Mouse (Mus musculus) midbrain, embryonic 16.5 days (tissue): Measurements from ENCODE around the gene Itgb7. TPM values are rescaled to one million over a fixed set of nuclear protein-coding genes. Genes with fewer than 3 reads are reported as not detected.

Experiments used
- ATAC-seq: fragments of 200-750 bp; cut with Nextera tagmentation; 2 replicates; pipeline ENCODE4 v1.8.0; 2017; ENCODE audit warnings: moderate TSS enrichment
- H3K27ac ChIP-seq: fragments of 300-500 bp; sonication (generic); 2 replicates; pipeline ENCODE4 v1.5.1; 2014; ENCODE audit warnings: mild to moderate bottlenecking, low read length, mixed read lengths
- H3K27me3 ChIP-seq: fragments of 300-500 bp; sonication (generic); 2 replicates; pipeline ENCODE4 v1.6.1; 2014; ENCODE audit warnings: low read depth, low read length, mixed read lengths; ENCODE audit not compliant: control insufficient read depth, insufficient read depth
- H3K36me3 ChIP-seq: fragments of 300-500 bp; sonication (generic); 2 replicates; pipeline ENCODE4 v1.6.1; 2014; ENCODE audit warnings: mild to moderate bottlenecking, low read length, moderate library complexity, mixed read lengths; ENCODE audit not compliant: control insufficient read depth, insufficient read depth
- H3K4me1 ChIP-seq: fragments of 300-500 bp; sonication (generic); 2 replicates; pipeline ENCODE4 v1.6.1; 2014; ENCODE audit warnings: mild to moderate bottlenecking, low read length, mixed read lengths; ENCODE audit not compliant: control insufficient read depth, insufficient read depth
- H3K4me2 ChIP-seq: fragments of 300-500 bp; sonication (generic); 2 replicates; pipeline ENCODE4 v1.6.1; 2014; ENCODE audit warnings: mild to moderate bottlenecking, low read length, mixed read lengths
- H3K4me3 ChIP-seq: fragments of 300-500 bp; sonication (generic); 2 replicates; pipeline ENCODE4 v1.5.1; 2014; ENCODE audit warnings: low read depth, mild to moderate bottlenecking, low read length, moderate library complexity, mixed read lengths
- H3K9ac ChIP-seq: fragments of 300-500 bp; sonication (generic); 2 replicates; pipeline ENCODE4 v1.6.1; 2014; ENCODE audit warnings: low read depth, low read length, mixed read lengths
- H3K9me3 ChIP-seq: fragments of 300-500 bp; sonication (generic); replicated peaks from 2 replicates; pipeline ENCODE4 v1.6.1; 2014; ENCODE audit warnings: mild to moderate bottlenecking, low read length, mixed read lengths; ENCODE audit not compliant: control insufficient read depth, poor library complexity, severe bottlenecking
- WGBS: fragments of 180-500 bp; shearing (Covaris S2); extraction: QIAGEN DNeasy Blood & Tissue Kit; methylation state at CpG from one replicate; pipeline ENCODE4 v1.1.7; 2014; 5-methylcytosine and 5-hydroxymethylcytosine counted together
- polyA plus RNA-seq: library from polyadenylated mRNA; unstranded; fragments of >200 nt; fragmentation: Nextera tagmentation; extraction: Ambion mirVana; gene quantifications from 2 replicates; pipeline ENCODE4 v1.2.1, GENCODE M21; 2015

The Itgb7 gene
- polyA plus RNA-seq, 1 experiment from 2014 or later, result 0.43 TPM

DNA sequence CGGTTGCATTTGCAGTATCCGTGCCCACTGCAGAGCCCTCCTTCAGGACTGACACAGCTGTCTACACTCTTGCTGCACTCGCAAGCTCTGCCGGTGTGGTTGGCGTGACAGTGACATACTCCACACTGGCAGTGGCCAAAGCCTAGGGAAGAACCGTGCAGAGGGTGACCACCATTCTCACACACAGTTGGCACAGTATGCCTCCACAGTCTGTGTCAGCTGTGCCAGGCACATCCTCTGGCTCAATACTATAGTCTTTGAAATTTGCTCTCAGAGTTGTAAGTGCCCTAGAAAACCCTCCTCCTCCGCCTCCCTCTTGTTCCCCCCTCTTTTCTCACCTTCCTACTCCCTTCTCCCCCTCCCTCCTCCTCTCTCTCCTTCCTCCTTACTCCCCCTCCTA, 14.4 kb downstream of the Itgb7 start:
- no peak overlapping the region for H3K9ac ChIP-seq
- 86% methylated on average over 7 of the region's 7 CpGs for WGBS
- H3K36me3 ChIP-seq, result peaks cover 15% of the 10 kb centered on the region
- no peak for ATAC-seq
- H3K4me2 ChIP-seq, result no peak overlapping the region
- H3K9me3 ChIP-seq, result no peaks in the 10 kb centered on the region
- no peak overlapping the region for H3K4me3 ChIP-seq
- no peaks in the 10 kb centered on the region for H3K4me1 ChIP-seq
- no peaks in the 10 kb centered on the region; the same call in 1 of the 2 replicates for H3K27me3 ChIP-seq
- no peak overlapping the region for H3K27ac ChIP-seq

DNA sequence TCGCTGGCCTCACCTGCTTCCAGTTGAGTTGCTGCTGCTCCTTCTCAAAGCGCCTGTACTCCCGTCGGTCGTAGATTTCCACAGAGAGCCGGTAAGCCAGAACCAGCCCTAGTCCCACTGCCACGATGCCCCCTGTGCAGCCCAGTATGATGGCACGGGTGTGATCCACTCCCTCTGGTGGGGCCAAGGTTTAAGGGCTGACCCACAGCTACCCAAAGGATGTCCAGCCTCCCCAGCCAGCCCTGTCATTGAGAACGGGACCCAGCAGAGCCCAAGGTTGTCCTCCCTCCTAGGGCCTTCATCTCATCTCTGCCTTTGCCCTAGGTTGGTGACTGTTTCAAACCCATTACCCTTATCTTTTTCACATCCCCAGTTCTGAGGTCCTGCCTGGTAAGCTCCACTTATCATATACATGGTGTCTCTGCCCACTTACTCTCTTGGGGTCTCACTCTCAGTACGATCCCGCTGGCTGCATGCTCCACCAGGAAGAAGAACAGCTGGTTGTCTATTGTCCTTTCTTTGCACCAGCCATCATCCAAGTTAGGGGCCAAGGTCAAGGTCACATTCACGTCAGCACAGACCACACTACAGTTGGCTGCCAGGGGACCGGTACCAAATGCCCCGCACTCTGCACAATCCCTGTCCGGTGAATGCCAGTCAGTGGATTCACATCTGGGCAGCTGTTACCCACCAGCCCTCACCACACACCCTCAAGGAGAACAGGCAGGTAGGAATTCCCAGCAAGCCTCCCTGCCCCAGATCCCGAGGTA, 15.1 kb downstream of the Itgb7 start:
- no peak overlapping the region for H3K4me2 ChIP-seq
- H3K9me3 ChIP-seq, result no peaks in the 10 kb centered on the region
- WGBS, result 84% methylated on average over 16 of the region's 16 CpGs
- 0 out of 2 replicates have a peak, but pooled peaks have one; percentile 51 for ATAC-seq
- H3K4me1 ChIP-seq, result no peaks in the 10 kb centered on the region
- no peak overlapping the region for H3K4me3 ChIP-seq
- H3K9ac ChIP-seq, result no peak overlapping the region
- H3K27me3 ChIP-seq, result no peaks in the 10 kb centered on the region
- no peak overlapping the region for H3K27ac ChIP-seq
- peaks cover 15% of the 10 kb centered on the region for H3K36me3 ChIP-seq

DNA sequence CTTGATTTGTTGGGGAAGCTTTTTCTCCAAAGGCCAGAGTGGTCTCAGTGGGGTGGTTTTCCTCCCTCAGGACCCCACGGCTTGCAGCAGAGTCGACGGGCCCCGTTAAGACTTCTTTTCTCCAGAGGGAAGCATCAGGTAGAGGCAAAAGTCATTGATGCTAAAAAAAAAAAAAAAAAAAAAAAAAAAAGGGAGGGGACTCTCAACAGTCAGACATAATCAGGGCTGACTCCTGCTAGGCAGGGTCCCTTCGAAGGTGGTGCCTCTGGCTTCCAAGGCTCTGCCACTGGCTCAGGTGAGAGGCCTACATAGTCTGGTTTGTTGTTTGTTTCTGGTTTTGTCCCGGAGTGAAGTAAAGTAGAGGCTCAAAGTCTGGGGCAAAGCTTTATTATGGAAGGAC, 16.1 kb downstream of the Itgb7 start:
- Histone ChIP-seq H3K36me3 (peaks cover 18% of the 10 kb centered on the region), H3K9ac (no peak overlapping the region), H3K27ac (no peak overlapping the region), H3K4me1 (no peaks in the 10 kb centered on the region), H3K4me2 (no peak overlapping the region), H3K27me3 (no peaks in the 10 kb centered on the region), H3K4me3 (no peak overlapping the region), H3K9me3 (no peaks in the 10 kb centered on the region)
- 71% methylated on average over 6 of the region's 6 CpGs for WGBS
- no peak for ATAC-seq

DNA sequence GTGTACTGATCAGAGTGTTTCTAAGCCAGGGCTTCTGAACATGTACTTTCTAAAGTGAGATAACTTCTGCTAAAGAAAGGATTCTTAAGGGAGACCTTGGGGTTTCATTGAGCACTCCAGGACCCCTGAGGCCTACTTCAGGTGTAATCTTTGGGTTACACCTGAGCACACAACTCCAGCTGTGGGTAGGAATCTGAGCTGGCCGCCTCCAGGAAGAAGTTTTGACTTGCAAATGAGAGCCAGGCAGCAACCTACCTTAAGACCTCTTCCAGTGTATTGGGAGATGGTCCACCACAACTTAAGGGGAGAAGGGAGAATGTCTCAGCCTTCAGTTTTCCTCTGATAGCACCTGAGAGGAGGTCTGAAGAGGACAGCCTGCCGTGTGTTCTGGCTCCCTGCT, 17.6 kb downstream of the Itgb7 start:
- no peak for ATAC-seq
- H3K9ac ChIP-seq, result no peak overlapping the region
- peaks cover 22% of the 10 kb centered on the region for H3K36me3 ChIP-seq
- no peaks in the 10 kb centered on the region for H3K9me3 ChIP-seq
- no peaks in the 10 kb centered on the region for H3K4me1 ChIP-seq
- no peak overlapping the region for H3K4me3 ChIP-seq
- 30% methylated on average over 2 of the region's 2 CpGs for WGBS
- no peak overlapping the region for H3K4me2 ChIP-seq
- H3K27ac ChIP-seq, result no peak overlapping the region
- H3K27me3 ChIP-seq, result no peaks in the 10 kb centered on the region

DNA sequence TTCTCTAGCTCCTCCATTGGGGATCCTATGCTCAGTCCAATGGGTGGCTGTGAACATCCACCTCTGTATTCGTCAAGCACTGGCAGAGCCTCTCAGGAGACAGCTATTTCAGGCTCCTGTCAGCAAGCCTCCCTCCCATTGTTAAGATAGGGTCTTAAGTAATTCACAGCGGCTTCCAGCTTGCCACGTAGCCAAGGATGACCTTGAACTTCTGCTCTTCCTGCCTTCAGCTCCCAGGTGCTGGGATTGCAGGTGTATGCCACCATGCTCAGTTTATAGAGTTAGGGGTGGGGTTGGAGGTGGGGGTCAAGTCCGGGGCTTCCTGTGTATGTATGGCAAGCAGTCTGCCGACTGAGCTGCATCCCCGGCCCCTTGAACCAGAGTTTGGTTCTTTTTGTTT, 19.8 kb downstream of the Itgb7 start:
- H3K4me2 ChIP-seq, result no peak overlapping the region
- H3K4me3 ChIP-seq, result no peak overlapping the region
- H3K9me3 ChIP-seq, result no peaks in the 10 kb centered on the region
- no peaks in the 10 kb centered on the region for H3K27me3 ChIP-seq
- H3K9ac ChIP-seq, result no peak overlapping the region
- no peak for ATAC-seq
- WGBS, result 86% methylated on average over 6 of the region's 6 CpGs
- H3K36me3 ChIP-seq, result peaks cover 30% of the 10 kb centered on the region
- peaks cover 5% of the 10 kb centered on the region; the same call in 1 of the 2 replicates for H3K4me1 ChIP-seq
- H3K27ac ChIP-seq, result no peak overlapping the region

DNA sequence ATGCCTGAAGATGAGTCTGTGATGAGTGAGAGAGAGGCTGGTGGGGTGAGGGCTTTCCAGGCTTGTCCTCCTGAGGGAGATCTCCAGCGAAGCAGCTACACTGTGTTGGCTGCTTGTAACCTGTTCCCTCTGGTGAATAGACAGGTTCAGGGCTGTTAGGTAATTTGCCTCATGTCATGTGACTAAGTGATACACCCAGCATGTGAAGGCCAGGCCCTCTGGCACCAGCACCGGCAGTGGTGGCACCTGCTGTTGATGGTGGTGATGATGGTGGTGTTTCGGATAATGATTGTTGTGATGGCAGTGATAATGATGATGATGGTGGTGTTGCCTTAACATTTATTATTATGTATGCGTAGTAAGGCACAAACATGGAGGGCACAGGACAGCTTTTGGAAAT, 20.9 kb downstream of the Itgb7 start:
- H3K36me3 ChIP-seq, result peaks cover 30% of the 10 kb centered on the region
- peaks cover 11% of the 10 kb centered on the region for H3K4me1 ChIP-seq
- no peaks in the 10 kb centered on the region for H3K9me3 ChIP-seq
- no peak overlapping the region for H3K9ac ChIP-seq
- no peak overlapping the region for H3K27ac ChIP-seq
- no peaks in the 10 kb centered on the region for H3K27me3 ChIP-seq
- no peak overlapping the region for H3K4me2 ChIP-seq
- 95% methylated on average over 4 of the region's 4 CpGs for WGBS
- no peak overlapping the region for H3K4me3 ChIP-seq
- no peak for ATAC-seq

DNA sequence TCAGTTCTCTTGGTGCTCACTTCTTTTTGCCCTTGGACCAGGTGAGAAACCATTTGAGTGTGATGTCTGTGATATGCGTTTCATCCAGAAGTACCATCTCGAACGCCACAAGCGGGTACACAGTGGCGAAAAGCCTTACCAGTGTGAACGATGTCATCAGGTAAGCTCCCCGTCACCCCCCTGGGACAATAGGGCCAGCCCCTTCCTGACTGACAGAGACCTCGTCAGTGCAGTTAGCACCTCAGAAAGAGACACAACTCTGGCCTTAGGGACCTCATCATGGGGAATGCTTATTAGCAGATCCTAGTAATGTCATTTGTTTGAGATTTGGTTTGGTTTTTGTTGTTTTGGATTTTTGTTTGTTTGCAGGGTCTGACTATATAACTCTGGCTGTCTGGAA, 22.6 kb downstream of the Itgb7 start:
- peaks cover 26% of the 10 kb centered on the region for H3K36me3 ChIP-seq
- H3K27ac ChIP-seq, result no peak overlapping the region
- no peaks in the 10 kb centered on the region for H3K9me3 ChIP-seq
- no peak overlapping the region for H3K4me2 ChIP-seq
- no peaks in the 10 kb centered on the region for H3K27me3 ChIP-seq
- WGBS, result 97% methylated on average over 8 of the region's 8 CpGs
- no peak for ATAC-seq
- no peak overlapping the region for H3K4me3 ChIP-seq
- peaks cover 25% of the 10 kb centered on the region for H3K4me1 ChIP-seq
- no peak overlapping the region for H3K9ac ChIP-seq

DNA sequence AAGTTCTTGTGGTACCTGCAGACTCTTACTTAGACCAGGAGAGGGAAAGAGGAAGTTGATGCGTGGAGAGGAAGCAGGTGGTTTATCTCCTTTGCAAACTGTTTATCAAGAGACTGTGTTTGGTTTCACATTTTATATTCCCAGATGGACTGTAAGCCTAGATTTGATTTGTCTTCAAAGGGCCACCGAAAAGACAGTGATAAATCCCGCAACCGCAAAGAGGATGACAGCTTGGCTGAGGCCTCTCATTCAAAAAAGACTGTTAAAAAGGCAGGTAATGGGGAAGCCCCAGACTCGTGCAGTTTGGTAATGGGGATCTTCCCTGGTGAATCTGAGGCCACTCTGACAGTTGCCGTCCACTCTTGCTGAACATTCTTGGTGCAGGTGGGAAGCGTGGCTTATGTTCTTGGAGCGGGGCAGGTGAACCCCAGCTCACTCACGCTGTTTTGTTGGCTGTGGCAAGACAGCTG, 23.6 kb downstream of the Itgb7 start:
- H3K4me1 ChIP-seq, result peaks cover 25% of the 10 kb centered on the region
- no peak overlapping the region for H3K27ac ChIP-seq
- no peaks in the 10 kb centered on the region for H3K27me3 ChIP-seq
- H3K36me3 ChIP-seq, result peaks cover 21% of the 10 kb centered on the region; the same call in 1 of the 2 replicates
- H3K9ac ChIP-seq, result no peak overlapping the region
- H3K9me3 ChIP-seq, result no peaks in the 10 kb centered on the region
- no peak for ATAC-seq
- 93% methylated on average over 9 of the region's 9 CpGs for WGBS
- no peak overlapping the region for H3K4me3 ChIP-seq
- no peak overlapping the region for H3K4me2 ChIP-seq

DNA sequence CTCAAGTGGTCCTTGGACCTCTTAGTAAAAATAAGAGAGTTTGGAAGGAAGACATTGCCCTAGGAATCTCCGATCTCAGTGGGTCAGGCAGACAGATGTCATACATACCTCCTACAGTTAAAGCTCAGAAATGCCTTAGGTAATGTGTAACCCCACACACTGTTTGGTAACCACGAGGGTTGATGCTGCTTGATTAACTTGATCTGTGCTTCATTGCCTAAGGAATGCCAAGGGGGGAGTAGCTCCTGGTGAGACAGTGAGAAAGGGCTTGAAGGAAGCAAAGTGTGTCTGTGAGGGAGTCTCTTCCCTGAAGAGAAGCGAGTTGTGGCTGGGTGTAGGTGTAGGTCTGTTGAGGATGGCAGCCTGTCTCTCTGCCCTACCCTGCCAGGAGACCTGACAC, 24.4 kb downstream of the Itgb7 start:
- no peaks in the 10 kb centered on the region for H3K27me3 ChIP-seq
- H3K9me3 ChIP-seq, result no peaks in the 10 kb centered on the region
- no peak overlapping the region for H3K4me2 ChIP-seq
- H3K9ac ChIP-seq, result no peak overlapping the region
- H3K36me3 ChIP-seq, result peaks cover 15% of the 10 kb centered on the region; the same call in 1 of the 2 replicates
- no peak overlapping the region for H3K27ac ChIP-seq
- H3K4me1 ChIP-seq, result peaks cover 29% of the 10 kb centered on the region
- no peak for ATAC-seq
- no peak overlapping the region for H3K4me3 ChIP-seq
- 83% methylated on average over 3 of the region's 3 CpGs for WGBS
